Mouse (Mus musculus) kidney, postnatal 4 days (tissue): ENCODE results near the gene Hipk4.
"Not testable (repeated sequence)": the region's sequence is repeated elsewhere in the genome, so short reads cannot be mapped to it uniquely, and the experiment has no call there.

Experiments used
- DNase-seq, 2 experiments: peaks; one replicate each; pipeline ENCODE4 v3.0.0; 2021; ENCODE audit warnings: mixed read lengths in 2 of 2

Hipk4 gene

DNA sequence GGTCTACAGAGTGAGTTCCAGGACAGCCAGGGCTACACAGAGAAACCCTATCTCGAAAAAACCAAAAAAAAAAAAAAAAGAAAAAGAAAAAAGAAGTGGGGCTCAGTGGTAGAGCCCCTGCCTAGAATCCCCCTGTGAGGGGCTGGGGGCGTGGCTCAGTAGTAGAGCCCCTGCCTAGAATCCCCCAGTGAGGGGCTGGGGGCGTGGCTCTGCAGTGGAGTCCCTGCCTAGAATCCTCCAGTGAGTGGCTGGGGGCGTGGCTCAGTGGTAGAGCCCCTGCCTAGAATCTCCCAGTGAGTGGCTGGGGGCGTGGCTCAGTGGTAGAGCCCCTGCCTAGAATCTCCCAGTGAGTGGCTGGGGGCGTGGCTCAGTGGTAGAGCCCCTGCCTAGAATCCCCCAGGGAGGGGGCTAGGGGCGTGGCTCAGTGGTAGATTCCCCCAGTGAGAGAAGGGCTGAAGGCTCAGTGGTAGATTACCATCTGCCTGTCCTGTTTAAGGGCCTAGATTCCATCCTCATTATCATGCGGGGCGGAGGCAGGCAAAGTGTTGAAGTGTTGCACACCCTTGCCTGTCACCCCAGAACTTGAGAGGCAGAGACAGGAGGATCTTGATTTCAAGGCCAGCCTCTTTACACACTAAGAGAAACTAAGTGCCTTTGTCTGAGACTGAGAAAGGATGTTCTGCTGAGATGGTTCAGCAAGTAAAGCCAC lies 28.3 kb upstream of the Hipk4 start:
- not testable (repeated sequence) for DNase-seq

GRCm38 (mm10) chr7:27499036-27499435 lies 24.0 kb upstream of the Hipk4 start, which contains the start of gene Prx:
Gene Prx (plus strand): TSS chr7:27499324.
- no peak for DNase-seq

DNA sequence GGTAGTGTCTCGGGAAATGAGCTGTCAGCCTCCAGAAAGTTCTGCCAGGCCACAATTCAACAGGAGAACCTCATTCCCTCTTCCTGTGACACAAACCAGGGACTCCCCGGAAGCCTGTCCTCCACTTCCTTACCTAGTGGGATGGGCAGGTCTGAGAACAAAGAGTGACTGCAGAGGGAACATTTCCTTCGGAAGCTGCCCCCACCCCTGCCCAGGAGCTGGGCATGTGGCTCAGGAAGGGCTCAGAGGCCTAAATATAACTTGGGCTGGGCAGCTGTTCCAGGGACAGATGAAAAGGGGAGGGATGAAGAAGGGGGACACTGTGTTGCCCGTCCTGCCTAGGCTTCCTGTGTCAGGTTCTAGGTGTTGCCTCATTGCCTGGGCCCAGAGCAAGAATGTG lies 21.4 kb upstream of the Hipk4 start:
- DNase-seq: peak in 1 of 2 experiments; percentile 46

- DNase-seq: peak; percentile 42 to 56
Measured at GRCm38 (mm10) chr7:27506765-27507370, 16.2 kb upstream of the Hipk4 start.

GRCm38 (mm10) chr7:27507711-27508647 lies 15.1 kb upstream of the Hipk4 start:
- DNase-seq: peak; percentile 100

DNA sequence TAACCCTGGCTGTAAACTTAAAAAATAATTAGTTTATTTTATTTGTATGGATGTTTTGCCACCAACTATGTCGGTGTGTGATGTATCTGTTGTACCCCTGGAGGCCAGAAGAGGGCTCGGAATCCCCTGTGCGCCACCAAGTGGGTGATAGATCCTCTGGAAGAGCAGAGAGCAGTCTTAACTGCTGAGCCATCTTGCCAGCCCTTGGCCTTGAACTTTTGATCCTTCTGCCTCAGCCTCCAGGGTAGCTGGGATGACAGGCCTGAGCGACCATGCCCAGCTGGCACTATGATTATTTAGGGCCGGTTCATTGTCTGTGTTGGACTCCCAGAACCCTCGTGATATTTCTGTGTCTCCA lies 14.4 kb upstream of the Hipk4 start:
- peak; percentile 75 to 85 for DNase-seq

DNA sequence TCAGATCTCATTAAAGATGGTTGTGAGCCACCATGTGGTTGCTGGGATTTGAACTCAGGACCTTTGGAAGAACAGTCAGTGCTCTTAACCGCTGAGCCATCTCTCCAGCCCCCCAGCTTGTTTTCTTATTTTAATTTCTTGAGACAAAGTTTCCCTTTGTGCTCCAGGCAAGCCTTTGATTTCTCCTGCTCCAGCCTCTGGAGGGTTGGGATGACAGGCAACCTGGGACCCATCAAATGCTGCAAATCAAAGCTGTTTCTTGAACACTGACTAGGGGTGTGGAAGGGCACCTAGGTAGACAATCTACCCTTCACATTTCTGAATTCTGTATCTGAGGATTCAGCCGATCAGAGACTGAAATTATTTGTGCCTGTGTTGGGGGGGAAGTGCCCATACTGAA lies 12.3 kb upstream of the Hipk4 start:
- DNase-seq: no peak

- DNase-seq: no peak
Measured at GRCm38 (mm10) chr7:27514961-27515360, 8.1 kb upstream of the Hipk4 start.

- DNase-seq: no peak
Measured at GRCm38 (mm10) chr7:27518314-27518713, 4.8 kb upstream of the Hipk4 start.

DNA sequence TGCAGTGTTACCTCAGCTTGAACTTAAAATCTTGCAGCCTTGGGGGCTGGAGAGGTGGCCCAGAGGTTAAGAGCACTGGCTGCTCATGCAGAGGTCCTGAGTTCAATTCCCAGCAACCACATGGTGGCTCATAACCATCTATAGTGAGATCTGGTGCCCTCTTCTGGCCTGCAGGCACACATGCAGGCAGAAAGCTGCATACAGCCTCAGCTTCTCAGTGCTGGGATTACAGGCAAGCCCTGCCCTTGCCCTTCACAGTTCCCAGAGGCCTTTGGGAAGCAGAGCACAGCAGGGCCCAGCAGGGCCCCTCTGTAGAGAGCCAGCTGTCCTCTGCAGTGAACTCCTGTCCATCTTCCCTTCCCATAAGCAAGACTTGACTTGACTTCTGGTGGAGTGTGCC lies 3.0 kb upstream of the Hipk4 start:
- no peak for DNase-seq

DNA sequence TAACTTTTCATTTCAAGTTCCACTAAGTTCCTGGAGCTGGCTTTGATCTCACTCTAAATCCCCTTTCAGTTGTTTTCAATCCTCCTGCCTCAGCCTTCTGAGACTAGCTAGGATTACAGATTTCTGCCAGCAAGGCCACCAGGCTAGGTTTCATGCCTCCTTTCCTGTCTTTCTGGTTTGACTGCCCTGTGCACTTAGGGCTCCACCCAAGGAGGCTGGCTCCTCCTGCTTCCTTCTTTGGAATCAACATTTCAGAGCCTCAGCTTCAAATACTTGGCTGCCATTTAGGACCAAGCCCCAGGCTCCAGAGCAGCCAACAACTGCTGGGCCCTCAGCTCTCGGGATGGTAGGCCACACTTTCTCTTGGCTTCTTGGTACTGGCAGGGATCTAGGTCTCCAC lies 2.5 kb upstream of the Hipk4 start:
- no peak for DNase-seq

GRCm38 (mm10) chr7:27523805-27524204 lies 738 bp downstream of the Hipk4 start:
- no peak for DNase-seq

- peak; percentile 84 to 86 for DNase-seq
Measured at GRCm38 (mm10) chr7:27526039-27526827, 3.2 kb downstream of the Hipk4 start.

GRCm38 (mm10) chr7:27529070-27529469 lies 6.0 kb downstream of the Hipk4 start:
- no peak for DNase-seq

DNA sequence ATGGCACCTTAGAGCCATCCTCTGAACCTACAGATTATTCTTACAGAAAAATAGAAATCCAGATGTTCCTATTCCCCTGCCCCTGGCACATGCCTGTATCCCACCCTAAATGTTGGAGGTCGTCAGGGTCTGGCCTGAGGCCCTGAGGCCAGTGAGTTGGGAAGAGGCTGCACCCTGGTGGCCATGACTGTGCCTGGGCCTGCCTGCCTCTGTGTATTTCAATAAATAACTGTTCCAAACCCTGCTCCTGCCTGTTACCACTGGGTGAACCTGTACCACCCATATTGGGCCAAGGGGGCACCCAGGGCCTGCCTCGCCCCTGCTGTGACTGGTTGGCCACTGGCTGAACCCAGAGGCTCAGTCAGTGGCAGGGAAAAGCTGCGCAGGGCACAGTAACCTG lies 7.9 kb downstream of the Hipk4 start:
- DNase-seq: no peak

- DNase-seq: no peak
Measured at GRCm38 (mm10) chr7:27531707-27532106, 8.6 kb downstream of the Hipk4 start.

DNA sequence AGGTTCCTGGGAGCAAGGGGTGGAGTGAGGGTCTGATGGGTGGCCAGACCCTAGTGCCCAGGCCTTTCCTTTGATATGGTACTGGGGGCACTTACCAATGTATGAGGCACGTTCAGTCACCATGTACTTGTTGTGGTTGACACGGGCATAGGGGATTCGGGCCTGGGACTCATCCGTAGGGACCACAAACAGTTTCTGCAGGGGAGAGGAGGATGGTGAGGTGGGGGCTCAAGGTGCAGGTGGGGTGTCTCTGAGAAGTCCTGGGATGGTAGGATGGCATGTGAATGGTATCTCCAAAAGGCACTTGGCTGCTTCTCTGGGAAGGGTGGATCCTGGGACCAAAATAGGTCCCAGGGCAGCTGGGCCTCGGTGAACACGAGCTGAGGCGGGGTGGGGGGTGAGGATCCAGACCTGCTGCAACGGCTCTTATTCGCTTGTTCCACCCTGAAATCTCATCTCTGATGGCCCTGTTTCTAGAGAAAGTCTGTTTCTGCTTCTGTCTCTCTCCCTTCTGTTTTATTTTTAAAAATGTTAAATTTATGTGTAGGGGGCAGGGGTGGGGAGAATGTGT lies 9.5 kb downstream of the Hipk4 start:
- DNase-seq: no peak

DNA sequence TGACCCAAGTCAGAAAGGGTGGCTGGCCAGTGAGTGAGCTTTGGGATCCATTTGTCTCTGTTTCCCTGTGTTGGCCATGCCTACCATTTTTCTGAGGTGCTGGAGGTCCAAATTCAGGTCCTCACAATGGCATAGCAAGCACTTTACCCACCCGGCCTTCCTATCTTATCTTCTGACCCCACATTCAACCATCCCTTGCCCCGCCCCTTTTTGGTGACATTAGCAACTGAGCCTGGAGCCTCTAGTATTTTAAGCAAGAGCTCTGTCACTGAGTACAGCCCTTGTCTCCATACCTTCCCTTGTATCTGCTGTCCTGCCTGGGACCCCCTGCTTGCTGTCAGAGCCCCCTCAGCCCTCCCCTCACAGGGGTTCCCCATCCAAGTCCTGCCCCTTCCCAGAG lies 12.3 kb downstream of the Hipk4 start:
- no peak for DNase-seq

- DNase-seq: no peak
Measured at GRCm38 (mm10) chr7:27536618-27537017, 13.6 kb downstream of the Hipk4 start.

- no peak for DNase-seq
Measured at GRCm38 (mm10) chr7:27537998-27538397, 14.9 kb downstream of the Hipk4 start.

- DNase-seq: no peak
Measured at GRCm38 (mm10) chr7:27538797-27539196, 15.7 kb downstream of the Hipk4 start.

- no peak for DNase-seq
Measured at GRCm38 (mm10) chr7:27540521-27540920, 17.5 kb downstream of the Hipk4 start.
